In the genomic region with DNA sequence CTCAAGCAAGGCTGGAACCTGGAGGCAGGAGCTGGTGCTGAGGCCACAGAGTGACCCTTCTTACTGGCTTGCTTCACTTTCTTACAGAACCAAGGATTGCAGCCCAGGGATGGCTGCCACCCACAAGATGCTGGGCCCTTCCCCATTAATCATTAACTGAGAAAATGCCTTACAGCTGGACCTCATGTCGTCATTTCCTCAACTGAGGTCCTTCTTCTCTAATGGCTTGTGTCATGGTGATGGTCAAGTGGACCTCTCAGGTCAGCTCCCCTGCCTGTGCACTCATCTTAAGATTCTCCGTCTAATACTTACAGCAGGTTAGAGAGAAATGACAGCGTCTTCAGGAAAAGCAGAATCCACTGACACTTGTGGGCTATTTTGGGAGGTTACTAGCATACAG, we compare ENCODE assay signal across 8 mouse cellular contexts. TPM values are rescaled to one million over a fixed set of nuclear protein-coding genes. Genes with fewer than 3 reads are reported as not detected.
A peak's percentile ranks its signal among the peaks of the same experiment; 100 is the strongest.
DNase-seq lines count a peak whose midpoint lies in the region; TF ChIP-seq lines count a peak whose summit lies in the region.

No protein-coding gene starts in this region.

- DNase-seq in gastrocnemius, adult 2 months = no peak
- DNase-seq in gastrocnemius, adult 18-20 months (ENCODE audit: low spot score) = no peak
- no peak for DNase-seq in hindbrain, embryonic 10.5 days (ENCODE audit: low spot score)
- no peak for DNase-seq in MN1 (ENCODE audit: low spot score)
- no peak for DNase-seq in T-cell, adult 2 months (ENCODE audit: low spot score)
- DNase-seq in natural killer cell, adult 2 months (ENCODE audit: low spot score in 2 of 2) = no peak

- intact Hi-C loops in gastrocnemius, adult 2 months (cut with DNase I) = no loop called here

- H3K27ac ChIP-seq in gastrocnemius, adult 2 months = no peak overlapping the region
- peak overlapping the region; percentile 90 for H3K27ac ChIP-seq in hindbrain, embryonic 10.5 days
- peak overlapping the region; percentile 56 for H3K27ac ChIP-seq in macrophage

- peaks cover 31% of the 10 kb centered on the region for H3K79me2 ChIP-seq in macrophage (ENCODE audit: inconsistent target)

- no peaks in the 10 kb centered on the region for H3K27me3 ChIP-seq in E14TG2a.4 (ENCODE audit: insufficient read depth, low read length)
- H3K27me3 ChIP-seq in hindbrain, embryonic 10.5 days (ENCODE audit: insufficient read depth, poor library complexity, severe bottlenecking) = no peaks in the 10 kb centered on the region

- H3K4me1 ChIP-seq in E14TG2a.4 (replicated peaks; ENCODE audit: low read depth, low read length) = peaks cover 64% of the 10 kb centered on the region
- H3K4me1 ChIP-seq in hindbrain, embryonic 10.5 days (replicated peaks) = peaks cover 16% of the 10 kb centered on the region

- 41% methylated on average over 3 of the region's 3 CpGs for WGBS in hindbrain, embryonic 10.5 days
- 49% methylated on average over 3 of the region's 3 CpGs for WGBS in macrophage (ENCODE audit: missing documents)

- no peak for TF ChIP-seq CTCF in gastrocnemius, adult 2 months (IDR thresholded peaks at IDR 0.05)
- no peak for TF ChIP-seq CTCF in E14TG2a.4 (conservative IDR thresholded peaks at IDR 0.05; ENCODE audit: low read length)

- H3K36me3 ChIP-seq in E14TG2a.4 (ENCODE audit: insufficient read depth, low read length) = peaks cover 49% of the 10 kb centered on the region
- H3K36me3 ChIP-seq in hindbrain, embryonic 10.5 days = peaks cover 43% of the 10 kb centered on the region
- no peaks in the 10 kb centered on the region for H3K36me3 ChIP-seq in macrophage (ENCODE audit: inconsistent target)

- peak overlapping the region; percentile 78; the same call in 1 of the 2 replicates for H3K4me3 ChIP-seq in gastrocnemius, adult 2 months
- H3K4me3 ChIP-seq in E14TG2a.4 (replicated peaks; ENCODE audit: low read length) = peak overlapping the region; percentile 86
- H3K4me3 ChIP-seq in hindbrain, embryonic 10.5 days = peak overlapping the region; percentile 76
- peak overlapping the region; percentile 62 for H3K4me3 ChIP-seq in macrophage (ENCODE audit: inconsistent target)

- H3K9me3 ChIP-seq in E14TG2a.4 (ENCODE audit: low read length) = no peaks in the 10 kb centered on the region
- no peaks in the 10 kb centered on the region for H3K9me3 ChIP-seq in hindbrain, embryonic 10.5 days

RNA-seq across cellular contexts. Expression of gene Dlgap5, which starts 0.9 kb away (rescaled TPM):
- not detected for total RNA-seq in gastrocnemius, adult 2 months (2021)
- not detected for total RNA-seq in gastrocnemius, adult 18-20 months (2021)
- polyA plus RNA-seq in hindbrain, embryonic 10.5 days (2016; fragmentation: Nextera tagmentation; extraction: Ambion mirVana) = 56.6 and 76.9 TPM in 2 replicates
- 10 to 100 TPM in 6 of 26 experiments, 1 to 10 TPM in 19, under 1 TPM in 1; 0.48 to 51.0 (median 6.6) TPM for total RNA-seq in macrophage (2018; cell fraction: chromatin; rRNA removed)
- 1 to 10 TPM; 1.7 to 6.5 (median 3.3) TPM for total RNA-seq in macrophage (2018; cell fraction: cytosol; rRNA removed)
- 10 to 100 TPM in 1 of 26 experiments, 1 to 10 TPM in 23, under 1 TPM in 2; 0.64 to 30.6 (median 3.3) TPM for total RNA-seq in macrophage (2018; cell fraction: nucleus; rRNA removed)
- polyA plus RNA-seq in macrophage (2018) = 0.40 to 11.8 TPM (median 7.6 TPM) in 3 replicates

RNA-seq across cellular contexts. Expression of gene Fbxo34, which starts 32.9 kb away (rescaled TPM):
- 10 to 100 TPM; 10.7 to 12.3 TPM for total RNA-seq in gastrocnemius, adult 2 months (2021)
- total RNA-seq in gastrocnemius, adult 18-20 months (2021) = 10 to 100 TPM; 11.2 to 12.6 TPM
- polyA plus RNA-seq in hindbrain, embryonic 10.5 days (2016; fragmentation: Nextera tagmentation; extraction: Ambion mirVana) = 19.8 and 24.6 TPM in 2 replicates
- total RNA-seq in macrophage (2018; cell fraction: chromatin; rRNA removed) = 10 to 100 TPM in 24 of 26 experiments, 1 to 10 TPM in 2; 7.5 to 28.9 (median 18.8) TPM
- total RNA-seq in macrophage (2018; cell fraction: cytosol; rRNA removed) = 10 to 100 TPM in 25 of 26 experiments, 1 to 10 TPM in 1; 9.7 to 18.6 (median 13.5) TPM
- 10 to 100 TPM in 24 of 26 experiments, 1 to 10 TPM in 2; 8.2 to 25.8 (median 16.4) TPM for total RNA-seq in macrophage (2018; cell fraction: nucleus; rRNA removed)
- polyA plus RNA-seq in macrophage (2018) = 13.3 to 16.6 TPM (median 14.3 TPM) in 3 replicates

RNA-seq across cellular contexts. Expression of gene Lgals3, which starts 49.8 kb away (rescaled TPM):
- 1 to 10 TPM; 2.9 to 4.0 TPM for total RNA-seq in gastrocnemius, adult 2 months (2021)
- total RNA-seq in gastrocnemius, adult 18-20 months (2021) = 1 to 10 TPM; 4.8 to 4.9 TPM
- polyA plus RNA-seq in hindbrain, embryonic 10.5 days (2016; fragmentation: Nextera tagmentation; extraction: Ambion mirVana) = 0.43 and 0.91 TPM in 2 replicates
- total RNA-seq in macrophage (2018; cell fraction: chromatin; rRNA removed) = 1,000 to 10,000 TPM in 5 of 26 experiments, 100 to 1,000 TPM in 21; 180 to 1,623 (median 610) TPM
- 1,000 to 10,000 TPM; 1,563 to 6,453 (median 4,259) TPM for total RNA-seq in macrophage (2018; cell fraction: cytosol; rRNA removed)
- 1,000 to 10,000 TPM in 13 of 26 experiments, 100 to 1,000 TPM in 13; 652 to 1,966 (median 982) TPM for total RNA-seq in macrophage (2018; cell fraction: nucleus; rRNA removed)
- 3,973 to 5,612 TPM (median 5,299 TPM) in 3 replicates for polyA plus RNA-seq in macrophage (2018)
